Mouse (Mus musculus): ENCODE results near the gene Myo1d. TPM values are rescaled to one million over a fixed set of nuclear protein-coding genes. Genes with fewer than 3 reads are reported as not detected.

Myo1d gene
- polyA plus RNA-seq, 1 experiment, result 11.5 TPM

GRCm38 (mm10) chr11:80602707-80603441 is 177.0 kb downstream of the Myo1d start:
- Histone ChIP-seq H3K27ac (ENCODE audit: insufficient read depth, low read length) (peak overlapping the region; percentile 79), H3K4me3 (ENCODE audit: insufficient read depth, low read length) (peak overlapping the region; percentile 5; the same call in 1 of the 2 replicates), H3K4me1 (ENCODE audit: control insufficient read depth, insufficient read depth, low read length) (peaks cover 6% of the 10 kb centered on the region)
- TF ChIP-seq POLR2A (IDR thresholded peaks at IDR 0.05; ENCODE audit: extremely low read depth, insufficient read depth, low read length) (peak; percentile 50; the same call in 1 of the 2 replicates), CTCF (IDR thresholded peaks at IDR 0.05; ENCODE audit: extremely low read depth, insufficient read depth, low read length) (no peak)

GRCm38 (mm10) chr11:80602041-80602458 is 177.8 kb downstream of the Myo1d start:
- peak overlapping the region; percentile 79 for H3K27ac ChIP-seq (ENCODE audit: insufficient read depth, low read length)
- TF ChIP-seq POLR2A (IDR thresholded peaks at IDR 0.05; ENCODE audit: extremely low read depth, insufficient read depth, low read length), result no peak
- peak; percentile 63 for TF ChIP-seq CTCF (IDR thresholded peaks at IDR 0.05; ENCODE audit: extremely low read depth, insufficient read depth, low read length)
- no peak overlapping the region for H3K4me3 ChIP-seq (ENCODE audit: insufficient read depth, low read length)
- H3K4me1 ChIP-seq (ENCODE audit: control insufficient read depth, insufficient read depth, low read length), result peaks cover 6% of the 10 kb centered on the region

- H3K27ac ChIP-seq (ENCODE audit: insufficient read depth, low read length), result peak overlapping the region; percentile 69; the same call in 1 of the 2 replicates
Measured at GRCm38 (mm10) chr11:80601040-80601864, 178.6 kb downstream of the Myo1d start.

GRCm38 (mm10) chr11:80595482-80595881 is 184.3 kb downstream of the Myo1d start:
- Histone ChIP-seq H3K4me3 (ENCODE audit: insufficient read depth, low read length) (no peak overlapping the region), H3K27ac (ENCODE audit: insufficient read depth, low read length) (no peak overlapping the region), H3K4me1 (ENCODE audit: control insufficient read depth, insufficient read depth, low read length) (peaks cover 5% of the 10 kb centered on the region)
- no peak for TF ChIP-seq CTCF (IDR thresholded peaks at IDR 0.05; ENCODE audit: extremely low read depth, insufficient read depth, low read length)
- TF ChIP-seq POLR2A (IDR thresholded peaks at IDR 0.05; ENCODE audit: extremely low read depth, insufficient read depth, low read length), result no peak

More at GRCm38 (mm10) chr11:80601040-80601864, 178.6 kb downstream of the Myo1d start:
- TF ChIP-seq CTCF (IDR thresholded peaks at IDR 0.05; ENCODE audit: extremely low read depth, insufficient read depth, low read length) (no peak), POLR2A (IDR thresholded peaks at IDR 0.05; ENCODE audit: extremely low read depth, insufficient read depth, low read length) (no peak)
- Histone ChIP-seq H3K4me1 (ENCODE audit: control insufficient read depth, insufficient read depth, low read length) (peaks cover 6% of the 10 kb centered on the region), H3K4me3 (ENCODE audit: insufficient read depth, low read length) (no peak overlapping the region)

- Histone ChIP-seq H3K4me1 (ENCODE audit: control insufficient read depth, insufficient read depth, low read length) (peaks cover under 1% of the 10 kb centered on the region), H3K27ac (ENCODE audit: insufficient read depth, low read length) (no peak overlapping the region), H3K4me3 (ENCODE audit: insufficient read depth, low read length) (no peak overlapping the region)
- no peak for TF ChIP-seq POLR2A (IDR thresholded peaks at IDR 0.05; ENCODE audit: extremely low read depth, insufficient read depth, low read length)
- TF ChIP-seq CTCF (IDR thresholded peaks at IDR 0.05; ENCODE audit: extremely low read depth, insufficient read depth, low read length), result no peak
Measured at GRCm38 (mm10) chr11:80589387-80589786, 190.4 kb downstream of the Myo1d start.

- Histone ChIP-seq H3K4me1 (ENCODE audit: control insufficient read depth, insufficient read depth, low read length) (no peaks in the 10 kb centered on the region), H3K27ac (ENCODE audit: insufficient read depth, low read length) (no peak overlapping the region), H3K4me3 (ENCODE audit: insufficient read depth, low read length) (no peak overlapping the region)
- TF ChIP-seq CTCF (IDR thresholded peaks at IDR 0.05; ENCODE audit: extremely low read depth, insufficient read depth, low read length), result no peak
- no peak for TF ChIP-seq POLR2A (IDR thresholded peaks at IDR 0.05; ENCODE audit: extremely low read depth, insufficient read depth, low read length)
Measured at GRCm38 (mm10) chr11:80585761-80586160, 194.1 kb downstream of the Myo1d start.

- Histone ChIP-seq H3K4me3 (ENCODE audit: insufficient read depth, low read length) (no peak overlapping the region), H3K4me1 (ENCODE audit: control insufficient read depth, insufficient read depth, low read length) (no peaks in the 10 kb centered on the region), H3K27ac (ENCODE audit: insufficient read depth, low read length) (no peak overlapping the region)
- TF ChIP-seq CTCF (IDR thresholded peaks at IDR 0.05; ENCODE audit: extremely low read depth, insufficient read depth, low read length), result no peak
- TF ChIP-seq POLR2A (IDR thresholded peaks at IDR 0.05; ENCODE audit: extremely low read depth, insufficient read depth, low read length), result no peak
Measured at GRCm38 (mm10) chr11:80585211-80585610, 194.6 kb downstream of the Myo1d start.

- no peak overlapping the region for H3K4me3 ChIP-seq (ENCODE audit: insufficient read depth, low read length)
- TF ChIP-seq POLR2A (IDR thresholded peaks at IDR 0.05; ENCODE audit: extremely low read depth, insufficient read depth, low read length), result no peak
- TF ChIP-seq CTCF (IDR thresholded peaks at IDR 0.05; ENCODE audit: extremely low read depth, insufficient read depth, low read length), result no peak
- H3K4me1 ChIP-seq (ENCODE audit: control insufficient read depth, insufficient read depth, low read length), result peaks cover 8% of the 10 kb centered on the region
- H3K27ac ChIP-seq (ENCODE audit: insufficient read depth, low read length), result no peak overlapping the region
Measured at GRCm38 (mm10) chr11:80580494-80580893, 199.3 kb downstream of the Myo1d start.

- Histone ChIP-seq H3K4me3 (ENCODE audit: insufficient read depth, low read length) (no peak overlapping the region), H3K27ac (ENCODE audit: insufficient read depth, low read length) (no peak overlapping the region), H3K4me1 (ENCODE audit: control insufficient read depth, insufficient read depth, low read length) (peaks cover 8% of the 10 kb centered on the region)
- no peak for TF ChIP-seq CTCF (IDR thresholded peaks at IDR 0.05; ENCODE audit: extremely low read depth, insufficient read depth, low read length)
- no peak for TF ChIP-seq POLR2A (IDR thresholded peaks at IDR 0.05; ENCODE audit: extremely low read depth, insufficient read depth, low read length)
Measured at GRCm38 (mm10) chr11:80577747-80578640, 201.8 kb downstream of the Myo1d start.
